Mouse (Mus musculus): ENCODE measurements around the gene Anp32e. TPM values are rescaled to one million over a fixed set of nuclear protein-coding genes. Genes with fewer than 3 reads are reported as not detected.
A peak's percentile ranks its signal among the peaks of the same experiment; 100 is the strongest.
"Not testable (repeated sequence)": the region's sequence is repeated elsewhere in the genome, so short reads cannot be mapped to it uniquely, and the experiment has no call there.

Gene Anp32e
- polyA plus RNA-seq, 1 experiment from 2014 or later = 37.1 TPM

DNA sequence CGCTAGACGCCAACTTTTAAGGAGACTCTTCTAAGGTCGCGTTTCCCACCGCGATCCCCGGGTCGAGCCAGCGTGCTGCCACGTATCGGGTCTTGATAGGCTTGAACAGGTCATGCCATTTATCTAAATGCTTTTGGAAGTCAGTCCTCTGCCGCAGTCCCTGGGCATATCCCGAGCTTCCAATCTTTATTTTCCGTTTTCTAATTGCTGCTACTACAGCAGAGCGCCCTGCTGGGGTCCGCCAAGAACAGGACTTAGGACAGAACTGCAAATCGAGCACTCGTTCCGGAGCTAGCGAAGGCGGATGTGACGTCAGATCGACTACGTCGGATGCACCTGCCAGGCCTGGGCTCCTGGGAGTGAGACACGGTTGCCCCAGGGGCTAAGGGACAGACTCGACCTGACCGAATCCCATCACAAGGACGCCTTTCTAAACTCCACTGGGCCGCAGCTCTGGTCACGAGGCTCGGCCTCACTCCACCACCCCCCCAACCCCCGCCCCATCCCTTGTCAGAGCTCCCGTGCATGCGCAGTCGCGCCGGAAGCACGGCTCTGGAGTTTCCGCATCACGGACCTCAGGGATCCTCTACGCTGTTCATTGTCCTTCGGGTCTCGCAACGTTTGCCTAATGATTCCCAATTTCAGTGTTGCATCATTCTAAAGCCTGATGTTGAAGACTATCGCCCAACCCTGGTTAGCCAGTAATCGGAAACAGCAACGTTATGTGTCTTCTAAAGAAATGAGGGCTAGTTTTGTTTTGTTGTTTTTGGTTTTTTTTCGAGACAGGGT is 21.9 kb downstream of the Anp32e start:
- ATAC-seq (ENCODE audit: low FRiP score) (peak; percentile 98), DNase-seq (ENCODE audit: low spot score) (peak; percentile 95)
- 2% methylated on average over 49 of the region's 49 CpGs for WGBS
- H3K27me3 ChIP-seq (ENCODE audit: control insufficient read depth, insufficient read depth, low read length) = no peaks in the 10 kb centered on the region
- peak overlapping the region; percentile 55 for H3K4me3 ChIP-seq (replicated peaks; ENCODE audit: low read length)
- peak overlapping the region; percentile 78 for H3K9ac ChIP-seq
- H3K4me1 ChIP-seq (replicated peaks; ENCODE audit: control insufficient read depth, insufficient read depth, low read length) = 0 out of 2 replicates have a peak, but pooled peaks cover 5% of the 10 kb centered on the region
- H3K36me3 ChIP-seq (replicated peaks; ENCODE audit: control insufficient read depth, insufficient read depth) = peaks cover 15% of the 10 kb centered on the region; the same call in 1 of the 2 replicates
- H3K27ac ChIP-seq = peak overlapping the region; percentile 100
- no peaks in the 10 kb centered on the region for H3K9me3 ChIP-seq (ENCODE audit: control insufficient read depth, low read length)
- peak overlapping the region; percentile 75 for H3K4me2 ChIP-seq (replicated peaks)

GRCm38 (mm10) chr3:95951566-95951965 is 22.5 kb downstream of the Anp32e start:
- WGBS = 66% methylated on average over 12 of the region's 12 CpGs
- Histone ChIP-seq H3K4me2 (replicated peaks) (peak overlapping the region; percentile 75), H3K27ac (peak overlapping the region; percentile 100), H3K4me3 (replicated peaks; ENCODE audit: low read length) (peak overlapping the region; percentile 55), H3K9ac (peak overlapping the region; percentile 78)
- not testable (repeated sequence) for H3K36me3 ChIP-seq (replicated peaks; ENCODE audit: control insufficient read depth, insufficient read depth); DNase-seq (ENCODE audit: low spot score); H3K4me1 ChIP-seq (replicated peaks; ENCODE audit: control insufficient read depth, insufficient read depth, low read length); H3K27me3 ChIP-seq (ENCODE audit: control insufficient read depth, insufficient read depth, low read length); H3K9me3 ChIP-seq (ENCODE audit: control insufficient read depth, low read length)
- peak; percentile 12; the same call in 1 of the 2 replicates for ATAC-seq (ENCODE audit: low FRiP score)

GRCm38 (mm10) chr3:95953023-95953422 is 24.0 kb downstream of the Anp32e start:
- Histone ChIP-seq H3K27ac (peak overlapping the region; percentile 1), H3K36me3 (replicated peaks; ENCODE audit: control insufficient read depth, insufficient read depth) (0 out of 2 replicates have a peak, but pooled peaks cover 1% of the 10 kb centered on the region), H3K4me2 (replicated peaks) (no peak overlapping the region), H3K4me3 (replicated peaks; ENCODE audit: low read length) (no peak overlapping the region), H3K9ac (no peak overlapping the region), H3K4me1 (replicated peaks; ENCODE audit: control insufficient read depth, insufficient read depth, low read length) (0 out of 2 replicates have a peak, but pooled peaks cover 5% of the 10 kb centered on the region), H3K9me3 (ENCODE audit: control insufficient read depth, low read length) (no peaks in the 10 kb centered on the region), H3K27me3 (ENCODE audit: control insufficient read depth, insufficient read depth, low read length) (no peaks in the 10 kb centered on the region)
- no peak for DNase-seq (ENCODE audit: low spot score)
- ATAC-seq (ENCODE audit: low FRiP score) = no peak

DNA sequence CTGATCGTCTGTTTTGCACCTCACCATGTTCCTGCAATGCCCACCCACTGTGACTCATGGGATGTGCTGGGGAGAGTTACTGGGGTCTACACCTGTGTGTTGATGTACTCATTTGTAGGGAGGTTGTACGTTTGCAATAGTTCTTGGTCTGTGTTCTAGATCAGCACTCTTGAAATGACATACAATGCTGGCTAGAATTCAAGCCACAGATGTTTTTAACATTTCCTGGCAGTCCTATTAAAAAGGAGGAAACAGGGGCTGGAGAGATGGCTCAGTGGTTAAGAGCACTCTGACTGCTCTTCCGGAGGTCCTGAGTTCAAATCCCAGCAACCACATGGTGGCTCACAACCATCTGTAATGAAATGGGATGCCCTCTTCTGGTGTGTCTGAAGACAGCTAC is 24.5 kb downstream of the Anp32e start:
- Histone ChIP-seq H3K36me3 (replicated peaks; ENCODE audit: control insufficient read depth, insufficient read depth) (no peaks in the 10 kb centered on the region), H3K27ac (peak overlapping the region; percentile 1; the same call in 1 of the 2 replicates), H3K4me1 (replicated peaks; ENCODE audit: control insufficient read depth, insufficient read depth, low read length) (0 out of 2 replicates have a peak, but pooled peaks cover 5% of the 10 kb centered on the region), H3K27me3 (ENCODE audit: control insufficient read depth, insufficient read depth, low read length) (no peaks in the 10 kb centered on the region), H3K4me3 (replicated peaks; ENCODE audit: low read length) (no peak overlapping the region), H3K9me3 (ENCODE audit: control insufficient read depth, low read length) (no peaks in the 10 kb centered on the region), H3K4me2 (replicated peaks) (no peak overlapping the region), H3K9ac (no peak overlapping the region)
- WGBS = 53% methylated on average over 3 of the region's 3 CpGs
- ATAC-seq (ENCODE audit: low FRiP score) (no peak), DNase-seq (ENCODE audit: low spot score) (no peak)

DNA sequence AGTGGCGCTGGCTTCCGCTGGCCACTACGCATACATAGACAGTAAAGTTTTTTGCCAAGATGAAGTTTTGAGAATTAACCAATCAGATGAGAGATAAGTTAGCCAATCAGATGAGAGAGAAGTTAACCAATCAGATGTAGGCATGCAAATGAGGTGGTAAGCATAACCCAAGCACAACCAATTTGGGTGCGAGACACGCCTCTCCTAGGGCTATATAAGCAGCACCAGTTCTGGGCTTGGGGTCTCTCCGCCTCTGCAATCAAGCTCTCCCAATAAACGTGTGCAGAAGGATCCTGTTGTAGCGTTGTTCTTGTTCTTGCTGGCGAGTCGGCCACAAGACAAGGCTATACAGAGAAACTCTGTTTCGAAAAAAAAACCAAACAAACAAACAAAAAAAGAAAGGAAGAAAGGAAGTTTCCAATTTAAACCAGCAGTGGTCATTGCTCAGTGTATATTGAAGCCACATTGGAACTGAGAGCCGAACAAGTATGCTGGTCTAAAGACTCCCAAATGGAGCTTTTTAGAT is 25.7 kb downstream of the Anp32e start:
- H3K27ac ChIP-seq; DNase-seq (ENCODE audit: low spot score); H3K4me1 ChIP-seq (replicated peaks; ENCODE audit: control insufficient read depth, insufficient read depth, low read length); H3K9me3 ChIP-seq (ENCODE audit: control insufficient read depth, low read length); H3K9ac ChIP-seq; ATAC-seq (ENCODE audit: low FRiP score); H3K4me3 ChIP-seq (replicated peaks; ENCODE audit: low read length); H3K36me3 ChIP-seq (replicated peaks; ENCODE audit: control insufficient read depth, insufficient read depth); H3K27me3 ChIP-seq (ENCODE audit: control insufficient read depth, insufficient read depth, low read length); H3K4me2 ChIP-seq (replicated peaks): not testable (repeated sequence)
- 89% methylated on average over 12 of the region's 12 CpGs for WGBS

GRCm38 (mm10) chr3:95955318-95955717 is 26.3 kb downstream of the Anp32e start:
- no peaks in the 10 kb centered on the region for H3K36me3 ChIP-seq (replicated peaks; ENCODE audit: control insufficient read depth, insufficient read depth)
- 0 out of 2 replicates have a peak, but pooled peaks cover 5% of the 10 kb centered on the region for H3K4me1 ChIP-seq (replicated peaks; ENCODE audit: control insufficient read depth, insufficient read depth, low read length)
- DNase-seq (ENCODE audit: low spot score) = no peak
- H3K4me3 ChIP-seq (replicated peaks; ENCODE audit: low read length) = no peak overlapping the region
- no peaks in the 10 kb centered on the region for H3K9me3 ChIP-seq (ENCODE audit: control insufficient read depth, low read length)
- H3K27ac ChIP-seq = no peak overlapping the region
- H3K9ac ChIP-seq = no peak overlapping the region
- 90% methylated on average over 5 of the region's 5 CpGs for WGBS
- ATAC-seq (ENCODE audit: low FRiP score) = no peak
- H3K4me2 ChIP-seq (replicated peaks) = no peak overlapping the region
- H3K27me3 ChIP-seq (ENCODE audit: control insufficient read depth, insufficient read depth, low read length) = no peaks in the 10 kb centered on the region

DNA sequence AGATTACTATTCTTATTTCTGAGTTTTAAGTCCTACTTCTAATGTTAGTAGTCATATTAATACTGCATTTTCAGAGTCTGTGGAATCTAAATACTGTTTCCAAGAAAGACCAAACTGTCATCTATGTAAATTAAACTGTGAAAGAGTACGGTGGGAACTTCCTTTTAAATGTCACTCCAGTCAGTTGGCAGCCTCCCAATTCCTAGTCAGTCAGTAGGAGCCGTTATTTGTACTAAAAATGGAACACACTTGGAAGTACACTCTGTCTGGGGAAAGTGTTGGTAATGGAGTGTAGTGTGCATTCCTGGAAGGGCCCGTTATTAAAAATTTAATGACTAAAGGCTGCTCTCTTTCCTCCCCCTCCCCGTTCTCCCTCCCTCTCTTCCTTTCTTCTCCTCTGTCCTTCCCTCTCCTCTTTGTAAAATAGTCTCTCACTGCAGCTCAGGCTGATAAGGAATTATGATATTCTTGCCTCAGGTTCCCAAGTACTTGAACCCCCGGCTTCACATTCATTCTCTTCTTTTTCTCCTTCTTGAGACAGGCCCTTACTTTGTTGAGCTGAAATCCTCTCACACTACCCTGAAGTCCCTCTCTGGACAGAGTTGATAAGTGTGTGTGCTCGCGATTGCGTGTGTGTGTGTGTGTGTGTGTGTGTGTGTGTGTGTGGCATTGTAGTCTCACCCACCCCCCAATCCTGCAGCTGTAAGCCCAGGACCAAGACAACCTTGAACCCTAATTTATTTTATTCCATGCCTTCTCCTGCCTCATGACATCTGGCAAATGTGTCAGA is 28.5 kb downstream of the Anp32e start:
- Histone ChIP-seq H3K4me1 (replicated peaks; ENCODE audit: control insufficient read depth, insufficient read depth, low read length) (0 out of 2 replicates have a peak, but pooled peaks cover 5% of the 10 kb centered on the region), H3K36me3 (replicated peaks; ENCODE audit: control insufficient read depth, insufficient read depth) (no peaks in the 10 kb centered on the region), H3K27me3 (ENCODE audit: control insufficient read depth, insufficient read depth, low read length) (no peaks in the 10 kb centered on the region), H3K9ac (no peak overlapping the region), H3K4me3 (replicated peaks; ENCODE audit: low read length) (no peak overlapping the region), H3K4me2 (replicated peaks) (no peak overlapping the region), H3K9me3 (ENCODE audit: control insufficient read depth, low read length) (no peaks in the 10 kb centered on the region), H3K27ac (no peak overlapping the region)
- WGBS = 71% methylated on average over 8 of the region's 8 CpGs
- DNase-seq (ENCODE audit: low spot score) (peak; percentile 50), ATAC-seq (ENCODE audit: low FRiP score) (no peak)

DNA sequence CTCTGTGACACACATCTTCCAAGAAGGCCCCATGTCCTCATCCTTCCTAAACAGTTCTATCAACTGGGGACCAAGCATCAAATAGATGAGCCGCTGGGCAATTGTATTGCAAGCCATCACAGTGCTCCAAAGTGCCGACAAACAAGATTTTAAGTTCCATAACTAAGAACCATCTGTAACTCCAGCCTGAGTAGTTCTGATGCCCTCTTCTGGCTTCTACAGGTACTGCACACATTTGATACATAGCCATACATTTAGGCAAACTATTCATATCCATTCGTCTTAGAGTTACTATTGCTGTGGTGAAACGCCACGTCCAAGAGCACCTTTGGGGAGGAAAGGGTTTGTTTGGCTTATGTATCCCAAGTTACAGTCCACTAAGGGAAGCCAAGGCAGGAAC is 30.0 kb downstream of the Anp32e start:
- 83% methylated on average over 5 of the region's 5 CpGs for WGBS
- Histone ChIP-seq H3K27ac (no peak overlapping the region), H3K4me3 (replicated peaks; ENCODE audit: low read length) (no peak overlapping the region), H3K4me2 (replicated peaks) (no peak overlapping the region), H3K9me3 (ENCODE audit: control insufficient read depth, low read length) (no peaks in the 10 kb centered on the region), H3K36me3 (replicated peaks; ENCODE audit: control insufficient read depth, insufficient read depth) (no peaks in the 10 kb centered on the region), H3K27me3 (ENCODE audit: control insufficient read depth, insufficient read depth, low read length) (no peaks in the 10 kb centered on the region), H3K4me1 (replicated peaks; ENCODE audit: control insufficient read depth, insufficient read depth, low read length) (no peaks in the 10 kb centered on the region), H3K9ac (no peak overlapping the region)
- no peak for ATAC-seq (ENCODE audit: low FRiP score)
- no peak for DNase-seq (ENCODE audit: low spot score)

GRCm38 (mm10) chr3:95959807-95960206 is 30.8 kb downstream of the Anp32e start:
- Histone ChIP-seq H3K4me3 (replicated peaks; ENCODE audit: low read length) (no peak overlapping the region), H3K4me2 (replicated peaks) (no peak overlapping the region), H3K27ac (no peak overlapping the region), H3K9ac (no peak overlapping the region), H3K27me3 (ENCODE audit: control insufficient read depth, insufficient read depth, low read length) (no peaks in the 10 kb centered on the region), H3K9me3 (ENCODE audit: control insufficient read depth, low read length) (no peaks in the 10 kb centered on the region), H3K36me3 (replicated peaks; ENCODE audit: control insufficient read depth, insufficient read depth) (no peaks in the 10 kb centered on the region), H3K4me1 (replicated peaks; ENCODE audit: control insufficient read depth, insufficient read depth, low read length) (no peaks in the 10 kb centered on the region)
- no peak for ATAC-seq (ENCODE audit: low FRiP score)
- no peak for DNase-seq (ENCODE audit: low spot score)
- WGBS = 94% methylated on average over 1 of the region's 1 CpGs

Data from hindbrain, embryonic 14.5 days (tissue).